Mouse (Mus musculus): ENCODE data around the gene Rxra. TPM values are rescaled to one million over a fixed set of nuclear protein-coding genes. Genes with fewer than 3 reads are reported as not detected.

Rxra gene
- total RNA-seq, 1 experiment from 2014 or later, result 4.0 TPM

- no peak for ATAC-seq (replicated peaks; ENCODE audit: low read depth, poor library complexity, severe bottlenecking)
Measured at GRCm38 (mm10) chr2:27666719-27667118, 9.5 kb upstream of the Rxra start.

- ATAC-seq (replicated peaks; ENCODE audit: low read depth, poor library complexity, severe bottlenecking), result no peak; the same call in 1 of the 2 replicates
Measured at GRCm38 (mm10) chr2:27667677-27668076, 8.6 kb upstream of the Rxra start.

GRCm38 (mm10) chr2:27670746-27671145, 5.5 kb upstream of the Rxra start:
- ATAC-seq (replicated peaks; ENCODE audit: low read depth, poor library complexity, severe bottlenecking), result no peak

GRCm38 (mm10) chr2:27671633-27672091, 4.6 kb upstream of the Rxra start:
- ATAC-seq (replicated peaks; ENCODE audit: low read depth, poor library complexity, severe bottlenecking), result no peak

GRCm38 (mm10) chr2:27676478-27677325, 462 bp downstream of the Rxra start:
- no peak for ATAC-seq (replicated peaks; ENCODE audit: low read depth, poor library complexity, severe bottlenecking)

- ATAC-seq (replicated peaks; ENCODE audit: low read depth, poor library complexity, severe bottlenecking), result no peak
Measured at GRCm38 (mm10) chr2:27677411-27678310, 1.4 kb downstream of the Rxra start.

- ATAC-seq (replicated peaks; ENCODE audit: low read depth, poor library complexity, severe bottlenecking), result no peak
Measured at GRCm38 (mm10) chr2:27678331-27678730, 2.1 kb downstream of the Rxra start.

- no peak for ATAC-seq (replicated peaks; ENCODE audit: low read depth, poor library complexity, severe bottlenecking)
Measured at GRCm38 (mm10) chr2:27678836-27679480, 2.7 kb downstream of the Rxra start.

- ATAC-seq (replicated peaks; ENCODE audit: low read depth, poor library complexity, severe bottlenecking), result no peak
Measured at GRCm38 (mm10) chr2:27679621-27680025, 3.4 kb downstream of the Rxra start.

GRCm38 (mm10) chr2:27680058-27680457, 3.8 kb downstream of the Rxra start:
- no peak for ATAC-seq (replicated peaks; ENCODE audit: low read depth, poor library complexity, severe bottlenecking)

- no peak for ATAC-seq (replicated peaks; ENCODE audit: low read depth, poor library complexity, severe bottlenecking)
Measured at GRCm38 (mm10) chr2:27680595-27680994, 4.4 kb downstream of the Rxra start.

GRCm38 (mm10) chr2:27681426-27681825, 5.2 kb downstream of the Rxra start:
- no peak for ATAC-seq (replicated peaks; ENCODE audit: low read depth, poor library complexity, severe bottlenecking)

- ATAC-seq (replicated peaks; ENCODE audit: low read depth, poor library complexity, severe bottlenecking), result no peak
Measured at GRCm38 (mm10) chr2:27682096-27682495, 5.9 kb downstream of the Rxra start.

- ATAC-seq (replicated peaks; ENCODE audit: low read depth, poor library complexity, severe bottlenecking), result no peak
Measured at GRCm38 (mm10) chr2:27684017-27684657, 7.9 kb downstream of the Rxra start.

- no peak for ATAC-seq (replicated peaks; ENCODE audit: low read depth, poor library complexity, severe bottlenecking)
Measured at GRCm38 (mm10) chr2:27685917-27686316, 9.7 kb downstream of the Rxra start.

GRCm38 (mm10) chr2:27686335-27686734, 10.1 kb downstream of the Rxra start:
- no peak for ATAC-seq (replicated peaks; ENCODE audit: low read depth, poor library complexity, severe bottlenecking)

- ATAC-seq (replicated peaks; ENCODE audit: low read depth, poor library complexity, severe bottlenecking), result no peak
Measured at GRCm38 (mm10) chr2:27687041-27687440, 10.8 kb downstream of the Rxra start.

- ATAC-seq (replicated peaks; ENCODE audit: low read depth, poor library complexity, severe bottlenecking), result 0 out of 2 replicates have a peak, but pooled peaks have one; percentile 14
Measured at GRCm38 (mm10) chr2:27687973-27688372, 11.7 kb downstream of the Rxra start.

GRCm38 (mm10) chr2:27690714-27691113, 14.5 kb downstream of the Rxra start:
- no peak for ATAC-seq (replicated peaks; ENCODE audit: low read depth, poor library complexity, severe bottlenecking)
